ENCODE assay signal across 17 mouse cellular contexts in the genomic region with DNA sequence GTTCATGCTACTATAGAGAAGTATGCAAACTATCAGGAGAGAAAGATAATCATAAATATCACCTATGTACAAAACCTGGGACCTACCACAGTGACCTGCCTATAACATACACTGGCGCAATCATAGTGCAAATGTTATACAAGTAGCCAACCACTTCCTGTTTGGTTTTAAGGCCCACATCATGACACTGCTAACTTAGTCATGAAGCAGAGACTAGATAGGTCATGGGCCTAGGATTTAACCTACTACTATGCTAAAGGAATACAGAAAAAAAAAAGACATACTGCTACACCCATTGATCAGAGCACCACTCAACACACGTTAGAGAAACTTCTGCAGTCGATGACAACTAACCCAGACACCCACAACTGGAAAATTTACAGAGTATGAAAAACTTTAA.
DNase-seq lines count a peak whose midpoint lies in the region; ATAC-seq lines count a peak whose summit lies in the region.
"Had no signal": no experiment of that assay in that cellular context is flagged by ENCODE, and none has a peak within 500 bp of the region (broad histone marks: within the 10 kb centered on the region; RNA-seq: fewer than 3 reads in every experiment).

No protein-coding gene starts in this region.

- peak; percentile 77 for ATAC-seq in activated CD4-positive, CD25-positive, alpha-beta regulatory T cell, adult 4 months
- ATAC-seq in inflammation-experienced regulatory T-cells, adult 6 months, result peak; percentile 85
- ATAC-seq: forebrain, postnatal 0 days; hindbrain, postnatal 0 days; intestine, embryonic 16.5 days had no signal

- DNase-seq in CD4-positive helper T cell, adult 2 months (ENCODE audit: low read depth, low spot score), result peak; percentile 54
- peak; percentile 50 for DNase-seq in naive thymus-derived CD4-positive, alpha-beta T cell, adult 2 months (ENCODE audit: low read depth)
- no peak for DNase-seq in thymus, postnatal 25 days
- no peak for DNase-seq in thymus, postnatal 0 days (ENCODE audit: low spot score)
- no peak for DNase-seq in heart, adult 8-10 months (ENCODE audit: low spot score)
- DNase-seq: adrenal gland, adult 8-10 months; cerebellum, adult 11 months; cerebellum, adult 9-10 months; cerebellum, postnatal 25 days; forebrain, postnatal 0 days; gastrocnemius, postnatal 36 days; heart, adult 18-20 months; heart, postnatal 14 days had no signal

Comparison
In these comparisons a context has a peak if more than half of its experiments do, and no peak if none do; other contexts are left out.
1. DNase-seq: peak in CD4-positive helper T cell, adult 2 months (single experiment) and naive thymus-derived CD4-positive, alpha-beta T cell, adult 2 months (single experiment); none in thymus, postnatal 25 days (single experiment), thymus, postnatal 0 days (single experiment) and heart, adult 8-10 months (single experiment).